Mouse (Mus musculus): ENCODE data around the gene Calu.

DNA sequence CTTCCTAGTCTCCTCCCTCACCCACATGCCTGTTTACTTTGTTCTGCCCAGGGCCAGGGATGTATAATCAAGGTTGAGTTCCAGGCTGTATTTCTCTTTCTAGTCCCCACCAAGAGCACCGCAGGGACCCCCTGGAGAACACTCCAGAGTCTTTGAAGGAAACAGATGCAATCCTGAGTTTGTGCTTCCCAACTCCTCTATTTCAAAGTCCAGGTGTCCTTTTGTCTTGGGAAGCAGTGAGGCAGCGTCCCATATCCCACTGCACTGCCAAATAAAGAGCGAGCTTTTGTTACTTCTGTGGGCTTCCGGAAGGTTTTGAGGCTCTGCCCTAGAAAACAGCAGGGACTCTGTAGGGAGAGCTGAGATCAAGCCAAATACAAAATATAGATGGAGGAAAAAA lies 52.0 kb downstream of the Calu start:
- TF ChIP-seq CEBPB (IDR thresholded peaks at IDR 0.05; ENCODE audit: low read depth) (no peak), MYOG (IDR thresholded peaks at IDR 0.05; ENCODE audit: control insufficient read depth, extremely low read depth, insufficient read length) (no peak), CTCF (IDR thresholded peaks at IDR 0.05; ENCODE audit: control insufficient read depth, insufficient read depth, insufficient read length) (no peak)
